Mouse (Mus musculus) E14TG2a.4 (cell line): ENCODE measurements around the gene Mboat1.

ENCODE experiments used
- CTCF ChIP-seq: conservative IDR thresholded peaks from 2 replicates; pipeline ENCODE4 v1.5.1; 2014; ENCODE audit warnings: low read length
- NANOG ChIP-seq: IDR thresholded peaks from 2 replicates; pipeline ENCODE4 v1.6.1; 2014; ENCODE audit warnings: borderline replicate concordance, low read length, mixed read lengths
- POU5F1 ChIP-seq: IDR thresholded peaks from 2 replicates; pipeline ENCODE4 v1.6.1; 2014; ENCODE audit warnings: low read length, borderline replicate concordance

- TF ChIP-seq CTCF (no peak), POU5F1 (no peak), NANOG (no peak)
Observed at GRCm38 (mm10) chr13:30259326-30259725, 123.0 kb downstream of the Mboat1 start.
